11 mouse cellular contexts compared by ENCODE assay signal in the genomic region with DNA sequence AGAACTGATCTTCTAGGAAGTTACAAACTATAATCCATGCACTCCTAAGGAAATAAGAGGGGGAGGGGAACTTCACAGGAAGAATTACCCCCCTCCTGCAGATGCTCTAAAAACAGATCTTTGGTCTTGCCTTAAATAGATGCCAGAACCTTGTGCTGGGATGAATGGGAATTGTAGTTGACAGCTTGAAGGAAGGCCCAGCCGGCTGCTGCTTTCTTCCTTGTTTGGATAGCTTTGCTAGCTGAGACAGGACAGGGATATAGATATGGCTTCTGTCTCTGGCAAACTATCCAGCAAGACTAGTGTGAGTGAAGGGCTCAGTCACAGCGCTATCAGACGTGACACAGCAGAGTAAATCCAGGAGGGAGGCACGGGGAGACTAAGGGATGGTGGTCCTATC. TPM values are rescaled to one million over a fixed set of nuclear protein-coding genes. Genes with fewer than 3 reads are reported as not detected.
A peak's percentile ranks its signal among the peaks of the same experiment; 100 is the strongest.
DNase-seq lines count a peak whose midpoint lies in the region; ATAC-seq and TF ChIP-seq lines count a peak whose summit lies in the region.
"Had no signal": no experiment of that assay in that cellular context is flagged by ENCODE, and none has a peak within 500 bp of the region (broad histone marks: within the 10 kb centered on the region; RNA-seq: fewer than 3 reads in every experiment).

No protein-coding gene starts in this region.

- H3K27ac ChIP-seq in heart, embryonic 11.5 days (ENCODE audit: low read depth, low read length) = peak overlapping the region; percentile 96
- H3K27ac ChIP-seq in neural tube, embryonic 13.5 days (replicated peaks) = no peak overlapping the region
- H3K27ac ChIP-seq in intestine, postnatal 0 days (ENCODE audit: low read depth, low read length) = no peak overlapping the region

- no peaks in the 10 kb centered on the region for H3K36me3 ChIP-seq in heart, embryonic 11.5 days (ENCODE audit: control insufficient read depth, insufficient read depth, low read length)
- peaks cover 6% of the 10 kb centered on the region; the same call in 1 of the 2 replicates for H3K36me3 ChIP-seq in neural tube, embryonic 13.5 days
- 0 out of 2 replicates have a peak, but pooled peaks cover 12% of the 10 kb centered on the region for H3K36me3 ChIP-seq in intestine, postnatal 0 days (ENCODE audit: control insufficient read depth, insufficient read depth)

- TF ChIP-seq CTCF in intestine, postnatal 0 days (IDR thresholded peaks at IDR 0.05; ENCODE audit: low read depth) = no peak

- no peaks in the 10 kb centered on the region for H3K9me3 ChIP-seq in heart, embryonic 11.5 days (replicated peaks; ENCODE audit: control insufficient read depth, low read length)
- H3K9me3 ChIP-seq in neural tube, embryonic 13.5 days = no peaks in the 10 kb centered on the region
- H3K9me3 ChIP-seq in intestine, postnatal 0 days (ENCODE audit: control insufficient read depth) = no peaks in the 10 kb centered on the region

- intact Hi-C loops in left cerebral cortex, postnatal 25 days (cut with DNase I) = no loop called here
- intact Hi-C loops in gastrocnemius, postnatal 14 days (cut with DNase I; ENCODE audit: low total_unique reads) = no loop called here

- 0 out of 2 replicates have a peak, but pooled peaks have one; percentile 29 for ATAC-seq in heart, embryonic 11.5 days (replicated peaks; ENCODE audit: insufficient number of reproducible peaks, low FRiP score, low TSS enrichment)
- ATAC-seq in neural tube, embryonic 13.5 days (ENCODE audit: low read depth) = no peak
- no peak for ATAC-seq in intestine, postnatal 0 days
- no peak for ATAC-seq in activated CD4-positive, CD25-positive, alpha-beta regulatory T cell, adult 4 months

- peaks cover 56% of the 10 kb centered on the region for H3K4me1 ChIP-seq in heart, embryonic 11.5 days (ENCODE audit: control insufficient read depth, insufficient read depth, low read length)
- peaks cover 58% of the 10 kb centered on the region for H3K4me1 ChIP-seq in neural tube, embryonic 13.5 days (replicated peaks)
- peaks cover 3% of the 10 kb centered on the region; the same call in 1 of the 2 replicates for H3K4me1 ChIP-seq in intestine, postnatal 0 days (replicated peaks; ENCODE audit: control insufficient read depth, insufficient read depth, low read length)

- H3K9ac ChIP-seq in heart, embryonic 11.5 days (ENCODE audit: low read depth, low read length) = peak overlapping the region; percentile 81
- H3K9ac ChIP-seq in neural tube, embryonic 13.5 days = no peak overlapping the region
- no peak overlapping the region for H3K9ac ChIP-seq in intestine, postnatal 0 days (ENCODE audit: low read depth, low read length)

- H3K4me3 ChIP-seq in heart, embryonic 11.5 days (ENCODE audit: low read depth, low read length) = peak overlapping the region; percentile 50
- no peak overlapping the region for H3K4me3 ChIP-seq in neural tube, embryonic 13.5 days
- H3K4me3 ChIP-seq in intestine, postnatal 0 days (ENCODE audit: low read depth, low read length) = no peak overlapping the region

- WGBS in heart, embryonic 11.5 days (ENCODE audit: insufficient replicate concordance) = 8% methylated on average over 4 of the region's 4 CpGs
- 75% methylated on average over 4 of the region's 4 CpGs for WGBS in neural tube, embryonic 13.5 days
- WGBS in intestine, postnatal 0 days = 63% methylated on average over 4 of the region's 4 CpGs

- H3K27me3 ChIP-seq in heart, embryonic 11.5 days (ENCODE audit: control insufficient read depth, insufficient read depth, low read length) = no peaks in the 10 kb centered on the region
- H3K27me3 ChIP-seq in neural tube, embryonic 13.5 days = no peaks in the 10 kb centered on the region
- no peaks in the 10 kb centered on the region for H3K27me3 ChIP-seq in intestine, postnatal 0 days (replicated peaks; ENCODE audit: control insufficient read depth, insufficient read depth, low read length)

- H3K4me2 ChIP-seq in heart, embryonic 11.5 days = peak overlapping the region; percentile 66
- peak overlapping the region; percentile 33; the same call in 1 of the 2 replicates for H3K4me2 ChIP-seq in neural tube, embryonic 13.5 days
- H3K4me2 ChIP-seq in intestine, postnatal 0 days (replicated peaks; ENCODE audit: low read depth) = peak overlapping the region; percentile 41; the same call in 1 of the 2 replicates

- DNase-seq in heart, adult 8-10 months (ENCODE audit: low spot score) = no peak
- no peak for DNase-seq in neural tube, embryonic 10.5 days (ENCODE audit: extremely low spot score, low spot score)
- DNase-seq in left cerebral cortex, postnatal 25 days (ENCODE audit: low spot score in 2 of 2) = no peak
- DNase-seq in gastrocnemius, postnatal 14 days = no peak
- DNase-seq: thymus, adult 18-20 months had no signal

RNA-seq across cellular contexts. Expression of a gene that starts 34.2 kb away (rescaled TPM):
- polyA plus RNA-seq in heart, embryonic 11.5 days (2014; fragmentation: Nextera tagmentation; extraction: Ambion mirVana) = not detected in 2 replicates
- 10 to 100 TPM; 39.4 to 49.7 (median 43.6) TPM for total RNA-seq in heart, adult 8-10 months (2022)
- polyA plus RNA-seq in neural tube, embryonic 13.5 days (2015; fragmentation: Nextera tagmentation; extraction: Ambion mirVana) = 0.10 and 0.25 TPM in 2 replicates
- 1.4 and 1.6 TPM in 2 replicates for polyA plus RNA-seq in intestine, postnatal 0 days (2015; fragmentation: Nextera tagmentation; extraction: Ambion mirVana)
- under 1 TPM; 0.34 to 0.48 TPM for total RNA-seq in left cerebral cortex, postnatal 25 days (2021)
- total RNA-seq in gastrocnemius, postnatal 14 days (2021) = 10 to 100 TPM; 32.0 to 41.9 TPM
- polyA plus RNA-seq in activated CD4-positive, CD25-positive, alpha-beta regulatory T cell, adult 4 months (2017; shearing (Covaris generic)) = not detected
- total RNA-seq: hematopoietic stem cell, adult 5-6 weeks had no signal
- polyA plus RNA-seq: embryonic facial prominence, embryonic 11.5 days had no signal

RNA-seq across cellular contexts. Expression of a gene that starts 50.7 kb away (rescaled TPM):
- polyA plus RNA-seq in heart, embryonic 11.5 days (2014; fragmentation: Nextera tagmentation; extraction: Ambion mirVana) = 26.0 and 29.9 TPM in 2 replicates
- total RNA-seq in heart, adult 8-10 months (2022) = 10 to 100 TPM; 70.6 to 75.9 (median 73.6) TPM
- polyA plus RNA-seq in neural tube, embryonic 13.5 days (2015; fragmentation: Nextera tagmentation; extraction: Ambion mirVana) = 16.1 and 16.9 TPM in 2 replicates
- polyA plus RNA-seq in intestine, postnatal 0 days (2015; fragmentation: Nextera tagmentation; extraction: Ambion mirVana) = 6.7 and 7.0 TPM in 2 replicates
- total RNA-seq in left cerebral cortex, postnatal 25 days (2021) = 10 to 100 TPM; 24.7 to 25.7 TPM
- total RNA-seq in gastrocnemius, postnatal 14 days (2021) = 10 to 100 TPM; 26.2 to 28.4 TPM
- polyA plus RNA-seq in activated CD4-positive, CD25-positive, alpha-beta regulatory T cell, adult 4 months (2017; shearing (Covaris generic)) = 1 to 10 TPM; 1.2 to 1.5 TPM
